Mouse (Mus musculus): ENCODE results near the gene Myo1h.

The Myo1h gene

DNA sequence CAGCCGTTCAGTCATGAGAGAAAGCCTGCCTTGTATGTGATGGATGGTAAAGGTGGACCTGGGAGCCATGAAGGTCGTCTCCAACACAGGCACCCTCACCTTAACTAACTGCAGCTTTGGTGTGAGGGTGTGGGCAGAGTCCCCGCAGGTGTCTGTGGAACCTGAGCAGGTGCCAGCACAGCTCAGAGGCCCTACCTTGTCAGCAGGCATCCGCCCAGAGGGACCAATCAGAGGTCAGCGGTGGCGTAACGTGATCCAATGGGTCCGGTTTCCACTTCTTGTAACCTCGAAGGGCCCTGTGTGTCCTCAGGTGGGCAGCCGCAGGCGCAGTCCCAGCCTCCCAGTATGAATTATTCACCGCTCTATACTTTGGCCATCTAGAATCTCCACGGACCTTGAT is at the start of gene Myo1h:
Gene Myo1h, plus strand, starts transcription at position 293 of the 400 bp plus-strand sequence.
- DNase-seq: no peak

DNA sequence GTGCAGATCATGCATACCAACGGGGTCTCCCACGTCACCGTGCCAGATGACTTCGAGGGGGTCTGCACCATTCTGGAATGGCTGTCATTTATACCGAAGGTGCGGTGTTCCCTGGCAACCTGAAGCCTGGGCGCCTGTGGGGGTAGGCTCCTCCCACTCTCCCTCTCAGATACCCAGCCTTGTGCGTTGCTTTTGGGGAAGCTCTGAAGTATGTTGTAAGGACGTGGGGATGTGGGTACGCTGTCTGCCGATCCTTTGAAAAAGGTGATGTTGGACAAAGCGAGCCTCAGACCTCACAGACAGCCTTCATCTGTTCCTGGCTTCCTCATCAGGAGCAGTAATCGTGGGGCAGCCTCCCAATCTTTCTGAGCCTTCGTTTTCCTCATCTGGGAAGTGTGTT is 49.2 kb upstream of the Myo1h start:
- DNase-seq: no peak

DNA sequence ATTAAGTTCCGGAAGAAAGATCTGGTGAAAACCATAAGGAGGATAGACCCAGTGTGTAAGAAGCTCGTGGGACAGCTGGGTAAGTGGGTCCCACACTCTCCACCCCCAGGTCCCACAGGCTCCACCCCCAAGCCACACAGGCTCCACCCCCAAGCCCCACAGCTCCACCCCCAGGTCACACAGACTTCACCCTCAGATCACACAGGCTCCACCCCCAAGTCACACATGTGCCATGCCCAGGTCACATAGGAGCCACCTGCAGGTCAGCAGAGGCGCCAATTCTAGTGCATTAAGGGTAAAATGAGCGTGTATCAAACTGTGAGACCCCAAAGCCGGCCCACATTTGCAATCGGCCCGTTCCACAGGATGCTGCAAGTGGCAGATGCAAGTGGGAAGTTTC is 42.5 kb upstream of the Myo1h start:
- DNase-seq: no peak

DNA sequence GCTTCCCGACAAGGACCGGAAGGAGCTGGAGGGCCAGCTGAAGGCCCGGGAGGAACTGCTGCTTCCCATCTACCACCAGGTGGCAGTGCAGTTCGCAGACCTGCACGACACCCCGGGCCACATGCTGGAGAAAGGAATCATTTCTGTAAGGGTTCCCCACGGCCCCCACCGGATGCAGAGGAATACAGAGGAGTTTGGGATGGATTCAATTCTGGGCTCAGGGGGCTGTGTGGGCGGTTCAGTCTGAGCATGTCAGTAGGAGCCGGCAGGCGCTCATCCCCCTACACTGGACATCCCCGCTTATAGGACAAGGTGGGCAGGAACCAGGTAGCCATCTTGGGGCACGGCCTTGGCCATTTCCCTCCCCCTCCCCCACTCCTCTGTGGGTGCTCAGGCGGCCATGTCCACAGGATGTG is 40.8 kb upstream of the Myo1h start:
- DNase-seq: peak; percentile 58

DNA sequence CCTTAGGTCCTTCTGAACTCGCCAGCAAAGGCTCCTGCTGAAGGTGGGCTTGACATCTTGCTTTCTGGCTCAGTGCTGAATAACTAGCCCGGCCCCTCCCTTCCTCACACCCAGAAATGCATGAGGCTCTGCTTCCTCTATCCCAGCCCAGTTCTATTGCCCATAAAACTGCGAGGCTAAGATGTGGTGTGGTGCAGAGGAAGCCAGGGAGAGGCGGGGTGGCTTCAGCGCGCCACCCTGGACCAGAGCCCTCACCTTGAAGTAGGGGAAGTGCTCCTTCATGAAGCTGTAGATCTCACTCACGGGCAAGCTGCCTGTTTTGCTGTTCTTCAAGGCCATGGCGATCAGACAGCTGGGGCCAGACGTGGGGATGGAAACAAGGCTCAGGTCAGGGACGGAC is 29.5 kb upstream of the Myo1h start:
- DNase-seq: no peak

DNA sequence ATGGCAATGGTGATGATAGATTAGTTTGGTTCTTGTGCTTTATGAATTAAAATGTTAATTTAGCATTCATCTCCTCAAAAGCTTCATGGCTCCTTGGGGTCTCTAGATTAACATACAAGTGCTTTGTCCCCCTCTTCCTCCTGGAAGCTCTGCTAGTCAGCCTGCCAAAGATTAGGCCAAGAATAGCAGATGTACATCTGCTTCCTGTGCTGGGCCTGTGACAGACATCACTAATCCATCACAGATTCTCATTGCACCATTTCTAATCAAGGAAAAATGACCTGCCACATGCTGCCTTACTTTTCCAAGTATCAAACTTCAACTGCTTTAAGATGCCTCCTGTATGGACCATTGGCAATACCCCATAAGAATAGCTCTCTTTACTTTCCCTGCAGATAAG is 27.5 kb upstream of the Myo1h start:
- DNase-seq: no peak

DNA sequence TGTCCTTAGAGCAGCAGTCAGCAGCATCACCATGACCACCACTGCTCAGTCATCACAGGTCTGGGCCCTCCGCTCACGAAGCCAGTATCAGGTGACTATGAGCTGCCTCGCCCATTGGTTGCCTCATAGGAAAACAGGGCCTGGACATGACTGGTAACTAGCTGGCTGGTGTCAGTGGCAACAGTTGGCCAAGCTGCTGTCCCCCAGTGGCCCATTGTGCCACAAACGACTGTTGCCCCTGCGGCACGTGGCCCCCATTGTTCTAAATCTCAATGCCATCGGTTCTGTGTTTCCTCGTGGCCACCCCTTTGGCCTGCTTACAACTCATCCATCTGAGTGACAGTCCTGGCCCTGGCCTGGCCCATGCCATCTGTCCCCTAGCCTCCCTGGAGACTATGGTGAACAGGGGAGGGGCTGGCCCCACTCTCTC is 24.9 kb upstream of the Myo1h start:
- no peak for DNase-seq

DNA sequence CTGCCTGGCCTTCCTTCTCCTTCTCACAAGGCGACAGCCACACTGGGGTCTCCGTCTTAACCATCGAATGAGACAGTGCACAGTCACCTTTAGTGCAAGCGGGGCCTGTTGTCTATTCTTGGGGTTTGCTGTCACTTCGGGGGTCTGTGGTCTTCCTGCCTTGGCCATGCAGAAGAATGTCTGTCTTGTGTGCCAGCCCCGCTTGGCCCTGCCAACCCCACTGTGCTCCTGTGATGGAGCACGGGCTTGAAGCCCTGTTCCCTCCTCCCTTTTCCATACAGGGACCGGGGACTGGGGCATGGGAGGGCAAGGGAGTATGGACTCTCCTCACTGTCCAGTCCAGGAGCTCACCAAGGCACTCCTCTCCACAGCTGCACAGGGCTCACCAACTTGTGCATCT is 24.2 kb upstream of the Myo1h start:
- no peak for DNase-seq

DNA sequence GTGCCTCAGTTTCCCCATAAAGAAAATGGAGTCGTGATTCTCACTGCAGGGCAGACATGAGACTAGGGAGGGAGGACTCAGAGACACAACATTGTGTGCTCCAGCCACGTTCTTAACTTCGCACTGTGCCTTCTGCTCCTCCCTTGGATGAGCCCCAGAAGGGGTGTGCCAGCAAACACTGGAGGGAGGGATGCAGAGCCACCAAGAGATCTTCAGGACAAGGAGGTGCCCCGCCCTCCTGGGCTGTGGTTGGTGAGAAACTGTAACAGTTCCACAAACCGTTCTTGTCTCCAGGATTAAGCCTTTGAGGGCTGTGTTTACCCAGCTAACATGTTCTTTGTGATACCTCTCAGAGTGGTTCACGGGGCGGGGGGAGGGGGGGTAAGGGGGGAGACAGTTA is 20.3 kb upstream of the Myo1h start:
- no peak for DNase-seq

DNA sequence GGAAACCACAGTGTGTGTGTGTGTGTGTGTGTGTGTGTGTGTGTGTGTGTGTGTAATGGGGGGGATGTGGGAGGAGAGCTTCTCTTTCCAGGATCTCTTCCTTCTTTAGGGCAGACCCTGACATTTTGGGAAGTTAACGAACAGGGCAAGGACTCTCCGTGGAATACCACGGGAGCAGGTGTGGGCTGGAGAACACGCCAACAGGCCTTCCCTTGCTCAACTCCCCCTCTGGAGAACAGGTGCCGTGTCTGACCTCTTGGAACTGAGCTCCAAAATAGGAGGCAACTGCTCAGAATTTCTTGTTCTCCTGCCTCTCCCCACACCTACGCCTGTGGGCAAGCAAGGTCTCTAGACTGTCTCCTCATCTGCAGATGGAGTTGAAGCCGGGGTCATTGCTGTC is 19.5 kb upstream of the Myo1h start:
- DNase-seq: no peak

DNA sequence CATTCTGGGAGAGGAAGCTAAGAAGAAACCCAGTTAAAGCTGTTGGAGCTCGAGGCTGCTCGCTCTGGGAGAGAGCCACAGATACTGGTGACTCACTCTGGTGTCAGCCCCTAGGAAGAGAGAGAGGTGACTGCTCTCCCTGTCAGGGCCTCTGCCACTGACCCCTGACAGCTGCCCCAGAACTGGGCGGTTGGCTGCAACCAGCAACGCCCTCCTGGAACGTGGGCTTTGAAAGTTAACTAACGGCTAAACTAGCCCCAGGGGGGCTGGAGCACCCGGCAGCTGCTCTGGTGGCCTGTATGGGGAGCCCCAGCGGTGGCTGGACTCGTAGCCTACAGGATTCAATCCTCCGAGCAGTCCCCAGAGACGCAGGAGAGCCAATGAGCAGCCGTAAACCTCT is 19.0 kb upstream of the Myo1h start:
- no peak for DNase-seq

DNA sequence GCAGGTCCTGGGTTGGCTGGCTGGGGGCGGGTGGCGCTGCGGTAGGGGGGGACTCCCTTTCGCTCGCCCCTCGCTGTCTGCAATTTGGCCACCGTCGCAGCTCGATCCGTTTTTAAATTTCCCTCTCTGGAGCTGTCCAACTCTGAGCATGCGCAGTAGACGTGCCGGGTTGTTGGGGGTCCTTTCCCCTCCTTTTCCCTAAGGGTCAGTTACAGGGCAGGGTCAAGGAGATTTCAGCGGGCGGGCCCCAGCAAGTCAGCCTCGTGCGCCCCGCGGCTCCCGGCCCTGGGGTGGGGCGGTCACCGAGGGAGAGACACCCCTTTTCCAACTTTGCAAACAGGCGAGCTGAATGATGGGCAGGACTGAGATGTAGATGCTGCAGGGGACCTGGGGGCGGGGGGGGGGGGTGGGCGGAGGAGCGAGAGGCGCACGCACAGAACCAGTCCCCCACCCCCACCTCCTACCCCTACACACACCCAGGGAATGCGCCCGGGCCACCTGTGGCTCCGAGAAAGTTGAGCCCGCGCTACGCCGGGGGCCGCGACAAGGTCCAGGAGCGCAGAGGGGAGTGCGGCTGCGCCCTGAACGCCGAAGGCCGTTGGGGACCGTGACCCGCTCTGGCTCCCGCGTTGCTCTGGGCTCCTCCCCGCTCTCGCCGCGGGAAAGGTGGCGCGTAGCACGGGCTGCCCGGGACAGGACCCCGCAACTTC is 15.1 kb upstream of the Myo1h start, which contains the start of gene Foxn4:
Gene Foxn4, minus strand, starts transcription at position 115 of the 710 bp plus-strand sequence.
- DNase-seq: no peak

DNA sequence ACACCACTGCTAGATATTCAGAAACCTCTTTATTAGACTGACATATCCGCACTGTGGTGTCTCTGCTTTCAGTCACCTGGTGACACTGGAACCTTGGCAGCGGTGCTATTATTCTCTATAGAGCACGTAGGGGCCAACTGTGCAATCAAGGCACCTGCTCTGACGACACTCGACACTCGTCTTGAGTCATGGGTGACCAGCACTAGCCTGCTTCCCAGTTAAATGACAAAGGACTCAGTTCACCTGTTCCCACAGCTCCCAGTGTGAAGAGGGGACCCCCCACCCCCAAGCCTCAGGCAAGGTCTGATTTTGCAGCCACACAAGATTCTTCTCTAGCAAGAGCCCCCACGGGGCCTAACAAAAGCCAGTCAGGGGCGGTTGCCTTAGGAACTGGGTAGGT is 13.6 kb upstream of the Myo1h start:
- no peak for DNase-seq

DNA sequence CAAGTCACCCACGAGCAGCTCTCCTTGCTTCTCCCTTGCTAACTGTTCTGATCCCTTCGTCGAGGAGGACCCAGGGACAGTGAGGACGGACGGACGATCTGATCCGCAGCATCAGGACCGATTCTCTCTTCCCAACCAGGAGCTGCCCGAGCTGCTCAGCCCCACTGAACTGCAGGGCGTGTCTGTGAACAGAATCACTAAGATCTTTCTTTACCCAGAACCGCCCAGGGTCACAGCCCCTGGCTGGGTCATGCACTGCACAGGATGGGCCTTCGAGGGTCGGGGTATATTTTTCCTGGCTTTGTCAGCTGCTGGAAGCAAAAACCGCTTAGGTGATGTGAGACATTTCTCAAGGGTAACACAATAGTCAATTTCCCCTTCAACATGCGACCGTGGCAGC is 13.0 kb upstream of the Myo1h start:
- DNase-seq: no peak

DNA sequence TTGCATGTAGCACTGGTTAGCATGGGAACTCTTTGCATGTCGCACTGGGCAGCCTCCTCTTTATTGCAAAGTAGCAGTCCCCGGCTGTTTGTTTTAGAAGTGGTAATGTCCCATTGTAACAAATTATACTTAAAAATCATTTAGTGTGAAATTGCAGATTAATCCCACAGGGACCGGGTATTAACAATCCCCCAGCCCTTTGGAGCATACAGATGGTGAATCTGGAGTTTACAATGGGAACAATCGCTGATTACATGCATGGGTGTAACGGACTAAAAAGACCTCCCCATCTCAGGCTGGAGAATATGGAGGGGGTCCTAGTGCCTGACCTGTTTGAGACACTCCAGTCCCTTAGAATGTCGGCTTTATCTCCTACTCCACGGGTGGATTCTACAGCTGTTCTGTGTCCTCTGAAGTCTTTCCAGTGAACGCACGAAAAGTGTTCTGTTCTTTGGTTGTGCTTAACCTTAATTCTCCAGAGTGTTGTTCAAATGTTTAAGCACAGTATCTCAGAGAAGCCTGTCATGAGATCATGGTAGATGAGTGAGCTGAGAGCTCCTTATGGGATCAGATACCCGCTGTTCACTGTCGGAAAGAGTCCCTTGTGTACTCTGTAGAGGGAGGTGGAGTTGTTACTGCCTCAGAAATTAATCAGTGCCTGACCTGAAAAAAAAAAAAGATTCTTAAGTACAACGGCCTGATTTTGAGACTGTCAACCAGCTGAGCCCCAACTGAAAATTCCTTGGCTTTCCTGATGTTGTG is 9.4 kb upstream of the Myo1h start:
- no peak for DNase-seq

DNA sequence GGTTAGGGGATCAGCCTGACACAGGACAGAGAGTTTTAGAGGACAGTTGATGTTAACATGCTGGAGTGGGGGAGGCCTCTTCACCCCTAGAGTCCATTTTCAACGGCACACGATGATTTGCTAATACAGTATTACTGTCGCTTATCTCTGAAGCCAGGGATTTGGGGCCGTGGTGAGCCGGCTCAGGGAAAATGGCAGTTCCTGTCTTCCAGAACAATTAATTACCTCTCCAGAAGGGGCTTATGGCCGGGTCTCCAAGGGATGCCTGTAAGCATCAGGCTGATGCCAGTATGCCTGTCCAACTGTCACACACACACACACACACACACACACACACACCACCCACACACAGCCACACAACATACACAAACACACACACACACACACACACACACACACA is 6.6 kb upstream of the Myo1h start:
- no peak for DNase-seq

DNA sequence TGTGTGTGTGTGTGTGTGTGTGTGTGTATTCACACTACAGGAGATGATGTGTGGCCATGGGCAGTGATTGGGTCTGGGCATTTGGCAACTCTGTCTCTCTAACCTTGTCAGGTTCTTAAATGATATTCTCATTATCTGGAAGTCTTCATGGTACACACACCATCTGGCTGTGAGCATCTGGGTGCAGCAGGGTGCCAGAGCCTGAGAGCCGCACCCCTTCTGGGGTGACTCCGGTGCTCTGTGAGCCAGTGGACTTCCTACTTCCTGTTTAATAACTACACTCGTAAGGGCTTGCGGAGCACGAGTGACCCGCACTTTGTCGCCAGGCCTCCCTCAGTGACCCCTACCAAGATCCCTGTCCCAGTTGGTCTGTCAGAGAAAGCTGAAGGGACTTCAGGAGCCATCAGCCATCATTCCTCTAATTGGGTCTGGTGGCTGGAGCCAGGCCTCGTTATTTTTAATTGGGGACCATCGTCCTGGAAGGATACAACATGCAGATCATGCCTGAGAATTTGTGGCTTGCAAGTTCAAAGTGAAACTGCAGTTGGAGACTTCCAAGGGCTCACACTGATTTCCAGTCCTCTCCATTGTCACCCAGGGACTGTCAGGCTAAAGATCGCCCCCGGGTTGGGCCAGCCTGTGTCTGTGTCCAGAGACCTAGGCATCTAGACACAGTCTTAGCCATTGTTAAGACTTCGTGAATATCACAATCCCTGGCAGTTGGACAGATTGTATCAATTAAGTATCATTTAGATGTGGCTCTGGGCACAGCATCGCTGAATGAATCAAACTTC is 4.2 kb upstream of the Myo1h start:
- no peak for DNase-seq

DNA sequence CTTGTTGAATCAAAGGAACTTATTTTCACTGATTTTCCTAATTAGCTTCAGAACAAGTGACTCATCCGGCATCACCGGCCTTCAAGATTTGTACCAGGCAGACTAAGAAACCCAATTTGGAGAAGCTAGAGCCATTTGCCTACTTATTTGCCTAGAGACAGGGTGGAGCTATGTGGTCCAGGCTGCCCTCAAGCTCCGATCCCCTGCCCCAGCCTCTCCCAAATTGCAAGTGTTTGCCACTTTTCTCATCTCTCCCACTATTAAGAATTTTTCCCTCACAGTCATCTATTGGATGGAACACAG is 3.6 kb upstream of the Myo1h start:
- DNase-seq: no peak

DNA sequence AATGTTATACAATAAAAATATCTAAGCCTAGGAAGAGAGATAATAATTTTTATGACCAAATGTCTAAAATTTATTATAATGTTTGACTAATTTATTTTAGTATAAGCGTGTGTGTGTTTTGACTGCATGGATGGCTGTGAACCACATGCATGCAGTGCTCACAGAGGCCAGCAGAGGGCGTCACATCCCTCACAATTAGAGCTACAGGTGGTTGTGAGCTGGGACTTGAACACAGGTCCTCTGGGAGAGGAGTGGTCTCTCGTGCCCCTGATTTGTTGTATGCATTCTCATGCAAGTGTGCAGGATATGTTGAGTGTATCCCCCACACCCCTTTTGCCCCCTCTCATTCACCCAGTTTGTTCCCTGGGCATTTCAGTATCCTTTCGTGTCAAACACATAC is 2.9 kb upstream of the Myo1h start:
- no peak for DNase-seq

DNA sequence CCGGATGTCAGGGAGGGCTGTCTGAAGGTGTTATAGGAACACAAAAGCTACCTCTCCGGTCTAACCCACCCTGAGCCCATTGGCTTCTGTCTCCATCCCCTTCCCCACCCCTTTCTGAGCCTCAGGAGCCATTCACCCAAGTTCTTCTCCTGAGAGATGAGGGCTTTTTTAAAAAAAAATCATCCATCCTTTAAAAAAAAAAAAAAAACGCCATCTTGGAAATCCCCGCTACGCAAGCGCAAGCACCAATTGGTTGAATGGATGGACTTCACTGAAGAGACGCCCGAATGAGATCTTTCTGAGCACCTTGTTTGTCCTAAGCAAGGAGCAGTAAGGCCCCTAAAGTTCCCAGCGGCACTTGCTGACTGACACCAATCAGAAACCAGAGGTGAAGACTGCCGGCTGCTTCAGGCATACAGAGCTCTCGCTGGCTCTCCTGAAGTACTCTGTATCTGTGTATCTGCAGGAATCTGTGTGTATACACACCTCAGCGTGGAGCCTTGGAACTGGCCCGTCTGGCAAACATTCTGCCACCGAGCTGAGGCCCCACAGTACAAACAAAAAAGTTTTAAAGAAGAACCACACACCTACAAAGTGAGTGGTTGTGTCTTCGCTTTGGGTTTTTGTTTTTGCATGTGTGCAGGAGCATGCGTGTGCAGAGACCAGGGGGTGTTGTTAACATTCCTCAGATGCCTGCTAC is 1.9 kb upstream of the Myo1h start:
- no peak for DNase-seq

DNA sequence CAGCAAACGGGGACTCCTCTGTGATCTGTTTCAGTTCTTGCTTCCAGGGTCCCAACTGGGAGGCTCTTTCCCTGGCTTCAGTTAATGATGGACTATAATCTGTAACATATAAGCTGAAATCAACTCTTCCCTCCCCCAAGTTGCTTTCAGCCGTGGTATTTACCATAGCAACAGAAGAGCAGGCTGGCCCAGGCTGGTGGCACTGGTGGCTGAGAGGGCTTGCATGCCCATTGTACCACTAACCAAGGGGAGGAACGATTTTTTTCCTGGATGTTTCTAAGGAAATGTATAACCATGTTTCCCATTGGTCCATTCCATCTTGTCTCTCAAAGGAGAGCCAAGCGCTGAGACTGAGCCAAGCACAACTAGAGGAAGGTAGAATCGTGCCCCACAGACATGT is 570 bp upstream of the Myo1h start:
- DNase-seq: no peak

DNA sequence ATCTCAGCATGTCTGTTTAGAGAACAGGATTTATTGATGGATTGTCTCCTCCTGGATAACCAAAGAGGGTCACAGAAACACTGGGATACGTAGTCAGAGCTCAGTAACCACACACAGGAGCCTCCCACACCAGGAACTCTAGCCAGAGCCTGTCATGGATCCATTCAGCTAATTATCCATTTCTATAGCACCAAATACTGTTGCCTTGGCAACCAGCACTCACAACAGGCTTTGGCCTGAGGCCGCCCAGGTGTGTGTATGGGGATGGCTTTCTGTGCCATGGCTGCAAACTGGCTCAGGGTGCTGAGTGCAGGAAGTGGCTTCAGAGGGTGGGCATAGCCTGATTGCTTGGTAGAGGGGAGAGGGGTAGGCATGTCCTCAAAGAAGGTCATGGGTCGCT is 1.0 kb downstream of the Myo1h start:
- DNase-seq: no peak

Measured in cerebellum, adult 8-10 months (tissue).